In the genomic region with DNA sequence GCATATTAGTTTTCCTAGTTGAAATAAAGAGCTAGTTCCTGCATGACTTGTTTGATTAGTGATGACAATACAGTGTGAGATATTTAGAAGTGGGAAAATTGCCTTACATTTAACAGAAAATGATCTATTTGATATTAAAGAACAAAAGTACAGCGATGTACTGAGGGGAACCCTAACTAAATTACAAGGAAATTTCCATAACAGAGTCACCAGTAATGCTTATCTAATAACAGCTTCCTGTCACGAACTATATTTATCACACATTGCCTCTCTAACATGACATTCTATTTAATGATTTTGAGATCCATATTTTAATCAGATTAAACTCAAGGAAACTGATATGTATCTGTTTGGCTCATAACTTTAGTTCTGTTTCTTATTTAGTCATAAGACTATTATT, we compare ENCODE assay signal across 27 mouse cellular contexts.
"Had no signal": no experiment of that assay in that cellular context is flagged by ENCODE, and none has a peak within 500 bp of the region (broad histone marks: within the 10 kb centered on the region; RNA-seq: fewer than 3 reads in every experiment).

No protein-coding gene starts in this region.

- H3K4me1 ChIP-seq: embryonic facial prominence, embryonic 10.5 days; embryonic facial prominence, embryonic 12.5 days; embryonic facial prominence, embryonic 15.5 days; forebrain, embryonic 10.5 days; forebrain, embryonic 12.5 days; forebrain, embryonic 13.5 days; forebrain, embryonic 15.5 days had no signal

- H3K9me3 ChIP-seq: embryonic facial prominence, embryonic 10.5 days; embryonic facial prominence, embryonic 12.5 days; embryonic facial prominence, embryonic 13.5 days; embryonic facial prominence, embryonic 15.5 days; forebrain, embryonic 10.5 days; forebrain, embryonic 12.5 days; forebrain, embryonic 13.5 days; forebrain, embryonic 15.5 days had no signal

- H3K9ac ChIP-seq: embryonic facial prominence, embryonic 12.5 days; embryonic facial prominence, embryonic 13.5 days; embryonic facial prominence, embryonic 15.5 days; forebrain, embryonic 12.5 days; forebrain, embryonic 13.5 days; forebrain, embryonic 15.5 days; forebrain, postnatal 0 days had no signal

- H3K36me3 ChIP-seq: embryonic facial prominence, embryonic 10.5 days; embryonic facial prominence, embryonic 12.5 days; embryonic facial prominence, embryonic 13.5 days; embryonic facial prominence, embryonic 15.5 days; forebrain, embryonic 10.5 days; forebrain, embryonic 12.5 days; forebrain, embryonic 15.5 days had no signal

- ATAC-seq: forebrain, embryonic 13.5 days; forebrain, embryonic 14.5 days; forebrain, embryonic 15.5 days; forebrain, embryonic 16.5 days; forebrain, postnatal 0 days had no signal

- H3K4me2 ChIP-seq: embryonic facial prominence, embryonic 12.5 days; embryonic facial prominence, embryonic 13.5 days; embryonic facial prominence, embryonic 15.5 days; forebrain, embryonic 12.5 days; forebrain, embryonic 13.5 days; forebrain, embryonic 15.5 days had no signal

- DNase-seq: cerebellum, adult 9-10 months; cerebellum, adult 9-11 months; cerebellum, postnatal 10 days; cerebellum, postnatal 14 days; cerebellum, postnatal 25 days; cerebellum, postnatal 36 days; embryo, embryonic 11 days; forebrain, postnatal 0 days; gastrocnemius, adult 2 months; gastrocnemius, postnatal 10 days; gastrocnemius, postnatal 14 days; gastrocnemius, postnatal 25 days; gastrocnemius, postnatal 36 days; heart, adult 11 months; heart, adult 18-20 months; heart, adult 2 months had no signal

- H3K27me3 ChIP-seq: embryonic facial prominence, embryonic 12.5 days; embryonic facial prominence, embryonic 13.5 days; embryonic facial prominence, embryonic 15.5 days; forebrain, embryonic 12.5 days; forebrain, embryonic 13.5 days; forebrain, embryonic 15.5 days had no signal

- H3K27ac ChIP-seq: embryonic facial prominence, embryonic 10.5 days; embryonic facial prominence, embryonic 12.5 days; embryonic facial prominence, embryonic 13.5 days; embryonic facial prominence, embryonic 15.5 days; forebrain, embryonic 10.5 days; forebrain, embryonic 12.5 days; forebrain, embryonic 13.5 days; forebrain, embryonic 15.5 days; gastrocnemius, adult 2 months; heart, adult 2 months had no signal

- H3K4me3 ChIP-seq: embryonic facial prominence, embryonic 10.5 days; embryonic facial prominence, embryonic 12.5 days; embryonic facial prominence, embryonic 13.5 days; embryonic facial prominence, embryonic 15.5 days; erythroblast, embryonic 14.5 days; forebrain, embryonic 10.5 days; forebrain, embryonic 12.5 days; forebrain, embryonic 13.5 days; forebrain, embryonic 15.5 days; gastrocnemius, adult 2 months; heart, adult 2 months had no signal
